Mouse (Mus musculus) midbrain, embryonic 15.5 days (tissue): ENCODE data around the gene Erv3. TPM values are rescaled to one million over a fixed set of nuclear protein-coding genes. Genes with fewer than 3 reads are reported as not detected.

ENCODE experiments used
- ATAC-seq: fragments of 200-750 bp; cut with Nextera tagmentation; replicated peaks from 2 replicates; pipeline ENCODE4 v1.8.0; 2017; ENCODE audit warnings: moderate TSS enrichment
- H3K27ac ChIP-seq: fragments of 300-500 bp; sonication (generic); 2 replicates; pipeline ENCODE4 v1.5.1; 2015; ENCODE audit warnings: mild to moderate bottlenecking, inconsistent platforms
- H3K27me3 ChIP-seq: fragments of 300-500 bp; sonication (generic); replicated peaks from 2 replicates; pipeline ENCODE4 v1.6.1; 2015; ENCODE audit warnings: inconsistent platforms
- H3K36me3 ChIP-seq: fragments of 300-500 bp; sonication (generic); replicated peaks from 2 replicates; pipeline ENCODE4 v1.6.1; 2015; ENCODE audit warnings: inconsistent platforms
- H3K4me1 ChIP-seq: fragments of 300-500 bp; sonication (generic); 2 replicates; pipeline ENCODE4 v1.6.1; 2015; ENCODE audit warnings: inconsistent platforms
- H3K4me2 ChIP-seq: fragments of 300-500 bp; sonication (generic); 2 replicates; pipeline ENCODE4 v1.6.1; 2015; ENCODE audit warnings: inconsistent platforms, mild to moderate bottlenecking, moderate library complexity
- H3K4me3 ChIP-seq: fragments of 300-500 bp; sonication (generic); 2 replicates; pipeline ENCODE4 v1.5.1; 2015; ENCODE audit warnings: mild to moderate bottlenecking, inconsistent platforms
- H3K9ac ChIP-seq: fragments of 300-500 bp; sonication (generic); 2 replicates; pipeline ENCODE4 v1.6.1; 2015; ENCODE audit warnings: mild to moderate bottlenecking, inconsistent platforms
- H3K9me3 ChIP-seq: fragments of 300-500 bp; sonication (generic); 2 replicates; pipeline ENCODE4 v1.6.1; 2016; ENCODE audit warnings: inconsistent platforms
- WGBS: fragments of 180-500 bp; shearing (Covaris S2); methylation state at CpG from one replicate; pipeline ENCODE4 v1.1.7; 2015; ENCODE audit warnings: mixed read lengths; 5-methylcytosine and 5-hydroxymethylcytosine counted together
- polyA plus RNA-seq: library from polyadenylated mRNA; unstranded; fragments of >200 nt; fragmentation: Nextera tagmentation; extraction: Ambion mirVana; gene quantifications from 2 replicates; pipeline ENCODE4 v1.2.1, GENCODE M21; 2015

The Erv3 gene
- not detected in 2 replicates for polyA plus RNA-seq

DNA sequence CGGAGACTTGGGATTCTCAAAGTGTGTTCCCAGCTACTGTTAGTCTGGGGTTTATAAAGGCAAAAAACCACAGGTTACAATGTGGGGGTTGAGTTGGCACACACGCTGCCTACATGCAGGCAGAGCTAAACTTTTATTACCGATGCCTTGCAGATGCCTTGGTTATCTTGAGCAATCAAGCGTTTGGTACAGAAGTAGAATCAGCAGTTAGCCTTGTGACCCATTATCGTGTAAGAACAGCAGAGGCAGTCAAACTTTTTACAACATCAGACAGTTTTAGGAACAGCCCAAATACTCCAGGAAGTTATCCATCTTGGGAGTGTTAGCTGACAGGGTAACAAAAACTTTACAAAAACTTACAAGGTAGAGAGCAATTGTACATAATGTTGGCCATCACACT is at the start of gene Erv3:
Erv3 (minus strand) TSS at position 27 of the 400 bp plus-strand sequence.
- WGBS: 93% methylated on average over 5 of the region's 5 CpGs
- no peaks in the 10 kb centered on the region for H3K9me3 ChIP-seq
- no peak within 1 kb of the TSS for H3K4me2 ChIP-seq
- no peaks in the 10 kb centered on the region for H3K36me3 ChIP-seq
- no peak within 1 kb of the TSS for H3K27ac ChIP-seq
- no peaks in the 10 kb centered on the region for H3K27me3 ChIP-seq
- no peak within 1 kb of the TSS for H3K9ac ChIP-seq
- ATAC-seq: no peak
- H3K4me1 ChIP-seq: peaks cover 5% of the 10 kb centered on the region; the same call in 1 of the 2 replicates
- H3K4me3 ChIP-seq: no peak within 1 kb of the TSS

- 85% methylated on average over 1 of the region's 1 CpGs for WGBS
- Histone ChIP-seq H3K27ac (no peak overlapping the region), H3K4me2 (peak overlapping the region; percentile 57), H3K4me3 (peak overlapping the region; percentile 75), H3K9ac (no peak overlapping the region), H3K4me1 (peaks cover 38% of the 10 kb centered on the region), H3K36me3 (no peaks in the 10 kb centered on the region), H3K27me3 (no peaks in the 10 kb centered on the region), H3K9me3 (no peaks in the 10 kb centered on the region)
- ATAC-seq: no peak
Observed at GRCm38 (mm10) chr2:131908906-131909305, 49.4 kb upstream of the Erv3 start.

DNA sequence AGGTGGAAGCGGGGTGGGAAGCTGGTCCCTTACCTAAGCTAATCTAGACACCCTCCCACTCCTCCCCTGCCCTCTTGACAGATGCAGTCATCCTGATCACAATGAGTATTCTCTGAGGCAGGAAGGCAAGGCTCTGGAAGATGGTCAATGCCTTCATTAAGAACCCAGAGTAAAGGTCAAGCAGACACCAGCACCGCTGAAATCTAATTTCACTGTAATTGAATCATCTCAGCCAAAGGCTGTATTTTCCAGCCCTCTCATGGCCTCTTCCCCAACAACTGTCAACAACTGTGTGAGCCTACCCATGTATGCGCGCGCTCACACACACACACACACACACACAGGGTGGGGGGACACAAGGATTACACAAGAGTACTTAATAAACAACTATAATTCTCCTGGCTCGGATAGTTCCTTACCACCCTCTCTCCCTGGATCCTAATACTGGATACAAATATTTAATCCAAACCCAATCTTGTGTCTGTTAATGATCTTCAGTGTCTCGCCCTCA is 48.9 kb upstream of the Erv3 start:
- WGBS: 83% methylated on average over 7 of the region's 7 CpGs
- H3K36me3 ChIP-seq: no peaks in the 10 kb centered on the region
- no peaks in the 10 kb centered on the region for H3K9me3 ChIP-seq
- no peak overlapping the region for H3K9ac ChIP-seq
- peaks cover 33% of the 10 kb centered on the region for H3K4me1 ChIP-seq
- H3K27me3 ChIP-seq: no peaks in the 10 kb centered on the region
- ATAC-seq: no peak
- H3K4me2 ChIP-seq: no peak overlapping the region
- no peak overlapping the region for H3K4me3 ChIP-seq
- H3K27ac ChIP-seq: no peak overlapping the region

- Histone ChIP-seq H3K4me1 (peaks cover 24% of the 10 kb centered on the region), H3K9me3 (no peaks in the 10 kb centered on the region), H3K27ac (no peak overlapping the region), H3K36me3 (no peaks in the 10 kb centered on the region), H3K4me3 (no peak overlapping the region), H3K9ac (no peak overlapping the region), H3K27me3 (no peaks in the 10 kb centered on the region), H3K4me2 (no peak overlapping the region)
- no peak for ATAC-seq
- 82% methylated on average over 5 of the region's 5 CpGs for WGBS
Observed at GRCm38 (mm10) chr2:131907311-131907710, 47.8 kb upstream of the Erv3 start.

DNA sequence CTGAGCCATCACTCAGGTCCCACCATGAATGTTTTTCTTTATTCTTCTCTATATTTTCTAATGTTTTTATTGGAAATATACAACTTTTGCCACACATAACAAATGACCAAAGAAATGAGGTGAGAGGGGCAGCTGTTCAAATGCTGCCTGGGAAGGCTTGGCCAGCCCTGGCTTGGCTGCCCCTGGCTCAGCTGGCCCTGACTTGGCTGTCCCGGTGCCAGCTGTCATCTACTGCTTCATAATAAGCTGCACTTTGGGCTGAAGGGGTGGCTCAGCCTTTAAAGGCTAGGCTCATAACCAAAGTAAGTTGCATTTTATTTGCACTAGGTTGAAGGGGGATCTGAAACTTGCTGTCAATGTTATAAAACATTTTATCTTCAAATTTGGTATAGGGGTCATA is 47.3 kb upstream of the Erv3 start:
- Histone ChIP-seq H3K4me3 (no peak overlapping the region), H3K9me3 (no peaks in the 10 kb centered on the region), H3K27ac (no peak overlapping the region), H3K27me3 (no peaks in the 10 kb centered on the region), H3K4me1 (peaks cover 19% of the 10 kb centered on the region), H3K4me2 (no peak overlapping the region), H3K9ac (no peak overlapping the region), H3K36me3 (no peaks in the 10 kb centered on the region)
- WGBS: 89% methylated on average over 1 of the region's 1 CpGs
- no peak for ATAC-seq

GRCm38 (mm10) chr2:131906266-131906665 is 46.7 kb upstream of the Erv3 start:
- Histone ChIP-seq H3K9ac (no peak overlapping the region), H3K27me3 (no peaks in the 10 kb centered on the region), H3K4me2 (no peak overlapping the region), H3K9me3 (no peaks in the 10 kb centered on the region), H3K36me3 (no peaks in the 10 kb centered on the region), H3K4me3 (no peak overlapping the region), H3K27ac (no peak overlapping the region), H3K4me1 (peaks cover 14% of the 10 kb centered on the region)
- ATAC-seq: no peak
- 92% methylated on average over 3 of the region's 3 CpGs for WGBS

- Histone ChIP-seq H3K36me3 (no peaks in the 10 kb centered on the region), H3K27me3 (no peaks in the 10 kb centered on the region), H3K9ac (no peak overlapping the region), H3K4me1 (peaks cover 9% of the 10 kb centered on the region), H3K4me3 (no peak overlapping the region), H3K9me3 (no peaks in the 10 kb centered on the region), H3K4me2 (no peak overlapping the region), H3K27ac (no peak overlapping the region)
- 87% methylated on average over 6 of the region's 6 CpGs for WGBS
- ATAC-seq: no peak
Observed at GRCm38 (mm10) chr2:131905776-131906175, 46.2 kb upstream of the Erv3 start.

DNA sequence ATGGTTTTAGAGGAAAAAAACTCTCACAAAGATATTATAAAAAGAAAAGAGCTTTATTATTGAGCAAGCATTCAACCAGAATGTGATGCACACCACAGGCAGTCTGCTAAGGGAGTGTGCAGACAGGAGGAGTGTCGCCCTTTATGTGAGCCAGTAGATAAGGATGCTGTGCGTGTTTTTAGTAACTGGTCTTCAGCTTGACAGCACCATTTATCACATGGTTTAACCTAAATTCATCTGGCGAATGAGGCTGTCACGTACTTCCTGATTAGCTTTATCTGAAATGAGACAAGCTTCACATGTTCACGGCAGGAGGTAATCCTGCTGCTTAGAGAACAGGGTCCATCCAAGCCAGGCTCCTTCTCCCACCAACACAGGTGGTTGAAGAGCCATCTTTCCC is 45.5 kb upstream of the Erv3 start:
- H3K27me3 ChIP-seq: no peaks in the 10 kb centered on the region
- H3K4me3 ChIP-seq: no peak overlapping the region
- ATAC-seq: no peak
- 0 out of 2 replicates have a peak, but pooled peaks cover 5% of the 10 kb centered on the region for H3K4me1 ChIP-seq
- 59% methylated on average over 5 of the region's 5 CpGs for WGBS
- H3K9ac ChIP-seq: no peak overlapping the region
- no peak overlapping the region for H3K27ac ChIP-seq
- no peaks in the 10 kb centered on the region for H3K36me3 ChIP-seq
- no peaks in the 10 kb centered on the region for H3K9me3 ChIP-seq
- no peak overlapping the region for H3K4me2 ChIP-seq

DNA sequence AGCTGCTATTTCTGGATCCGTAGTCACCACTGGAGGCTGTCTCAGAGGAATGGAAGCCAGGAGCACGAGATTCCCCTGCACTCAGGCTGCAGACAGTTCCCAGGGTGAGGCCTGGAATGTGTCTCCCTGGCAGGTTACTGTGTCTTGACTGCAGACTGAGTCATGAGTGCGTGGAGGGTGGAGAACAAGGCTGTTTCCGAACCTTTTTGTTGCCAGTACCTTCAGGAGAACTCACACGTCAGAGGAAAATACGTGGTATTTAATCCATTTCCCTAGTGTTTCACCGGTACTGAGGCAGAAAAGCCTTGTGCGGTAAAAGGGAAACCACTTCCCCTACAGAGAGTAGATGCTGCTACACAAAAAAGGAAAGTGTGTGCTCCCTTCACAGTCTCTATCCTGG is 43.3 kb upstream of the Erv3 start:
- H3K27ac ChIP-seq: no peak overlapping the region
- no peaks in the 10 kb centered on the region for H3K36me3 ChIP-seq
- H3K4me3 ChIP-seq: no peak overlapping the region
- no peak overlapping the region for H3K9ac ChIP-seq
- no peak for ATAC-seq
- no peak overlapping the region for H3K4me2 ChIP-seq
- H3K4me1 ChIP-seq: no peaks in the 10 kb centered on the region
- WGBS: 49% methylated on average over 8 of the region's 8 CpGs
- H3K27me3 ChIP-seq: no peaks in the 10 kb centered on the region
- no peaks in the 10 kb centered on the region for H3K9me3 ChIP-seq

GRCm38 (mm10) chr2:131902423-131902822 is 42.9 kb upstream of the Erv3 start:
- no peak overlapping the region for H3K9ac ChIP-seq
- H3K27ac ChIP-seq: no peak overlapping the region
- no peaks in the 10 kb centered on the region for H3K9me3 ChIP-seq
- WGBS: 53% methylated on average over 2 of the region's 3 CpGs
- no peak overlapping the region for H3K4me3 ChIP-seq
- no peak overlapping the region for H3K4me2 ChIP-seq
- H3K36me3 ChIP-seq: no peaks in the 10 kb centered on the region
- no peaks in the 10 kb centered on the region for H3K27me3 ChIP-seq
- no peaks in the 10 kb centered on the region for H3K4me1 ChIP-seq
- no peak for ATAC-seq

DNA sequence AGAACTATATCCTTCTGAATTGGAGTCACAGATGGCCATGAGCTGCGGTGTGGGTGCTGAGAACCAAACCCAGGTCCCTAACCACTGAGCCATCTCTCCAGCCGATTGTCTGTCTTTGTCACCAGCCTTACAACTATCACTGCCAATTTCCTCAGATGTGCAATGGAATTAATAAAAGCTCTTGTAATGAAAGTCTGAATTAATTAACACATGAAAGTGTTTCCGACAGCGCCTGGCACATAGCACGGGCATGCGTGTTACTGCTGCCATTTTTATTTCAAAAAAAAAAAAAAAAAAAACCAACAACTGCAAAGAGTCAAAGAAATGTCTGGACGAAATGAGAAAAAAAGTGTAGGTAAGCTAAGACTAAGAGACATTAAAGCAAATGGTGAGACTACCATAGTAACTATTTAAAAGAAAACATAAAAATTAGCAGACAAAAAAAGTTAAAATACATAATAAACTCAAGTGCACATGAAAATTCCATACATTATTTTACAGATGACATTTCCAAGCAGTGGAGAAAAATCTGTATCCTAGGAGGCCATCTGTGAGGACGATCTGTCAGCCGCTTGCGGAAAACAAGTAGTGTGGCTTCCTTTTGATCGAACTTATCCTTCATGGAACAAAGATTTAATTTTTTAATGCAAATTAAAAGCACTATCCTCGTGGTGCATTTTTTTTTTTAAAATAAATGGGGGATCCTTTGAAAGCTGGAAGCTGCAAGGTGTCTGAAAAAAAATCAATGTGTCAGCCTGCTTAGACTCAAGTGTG is 38.0 kb upstream of the Erv3 start:
- Histone ChIP-seq H3K4me2 (no peak overlapping the region), H3K4me3 (no peak overlapping the region), H3K27me3 (no peaks in the 10 kb centered on the region), H3K9me3 (no peaks in the 10 kb centered on the region), H3K27ac (no peak overlapping the region), H3K9ac (no peak overlapping the region), H3K36me3 (no peaks in the 10 kb centered on the region), H3K4me1 (0 out of 2 replicates have a peak, but pooled peaks cover 2% of the 10 kb centered on the region)
- no peak for ATAC-seq
- WGBS: 88% methylated on average over 12 of the region's 12 CpGs

- Histone ChIP-seq H3K9me3 (no peaks in the 10 kb centered on the region), H3K27ac (no peak overlapping the region), H3K27me3 (no peaks in the 10 kb centered on the region), H3K9ac (no peak overlapping the region), H3K4me1 (0 out of 2 replicates have a peak, but pooled peaks cover 3% of the 10 kb centered on the region), H3K4me2 (no peak overlapping the region), H3K4me3 (no peak overlapping the region), H3K36me3 (no peaks in the 10 kb centered on the region)
- WGBS: 93% methylated on average over 4 of the region's 4 CpGs
- no peak for ATAC-seq
Observed at GRCm38 (mm10) chr2:131896011-131896410, 36.5 kb upstream of the Erv3 start.

GRCm38 (mm10) chr2:131895106-131895505 is 35.6 kb upstream of the Erv3 start:
- ATAC-seq: no peak
- H3K9me3 ChIP-seq: no peaks in the 10 kb centered on the region
- 93% methylated on average over 2 of the region's 2 CpGs for WGBS
- no peaks in the 10 kb centered on the region for H3K36me3 ChIP-seq
- H3K27me3 ChIP-seq: no peaks in the 10 kb centered on the region
- 0 out of 2 replicates have a peak, but pooled peaks cover 3% of the 10 kb centered on the region for H3K4me1 ChIP-seq
- H3K4me3 ChIP-seq: no peak overlapping the region
- no peak overlapping the region for H3K9ac ChIP-seq
- no peak overlapping the region for H3K27ac ChIP-seq
- H3K4me2 ChIP-seq: no peak overlapping the region
